Mouse (Mus musculus) G1E (cell line): ENCODE data around the gene Osbpl10.

ENCODE experiments used
- CTCF ChIP-seq: IDR thresholded peaks from 2 replicates; pipeline ENCODE4 v1.5.1; 2012; ENCODE audit warnings: low read depth, low read length, inconsistent platforms, mixed read lengths
- GATA2 ChIP-seq: IDR thresholded peaks from 2 replicates; pipeline ENCODE4 v1.6.1; 2012; ENCODE audit warnings: low read depth, low read length, inconsistent platforms, borderline replicate concordance
- POLR2AphosphoS5 ChIP-seq: IDR thresholded peaks from 2 replicates; pipeline ENCODE4 v1.6.1; 2012; ENCODE audit warnings: low read depth, low read length, inconsistent platforms; ENCODE audit not compliant: insufficient replicate concordance

GRCm38 (mm10) chr9:115230141-115230540 lies 251.8 kb downstream of the Osbpl10 start:
- no peak for TF ChIP-seq CTCF
- TF ChIP-seq GATA2 = no peak
- TF ChIP-seq POLR2AphosphoS5 = no peak
